Mouse (Mus musculus): Measurements from ENCODE around the gene Chpf.

GRCm38 (mm10) chr1:75462636-75463035 lies 16.5 kb downstream of the Chpf start:
- no peak for TF ChIP-seq CTCF (IDR thresholded peaks at IDR 0.05; ENCODE audit: borderline replicate concordance, insufficient read depth, low read depth, low read length)
- TF ChIP-seq POLR2A (IDR thresholded peaks at IDR 0.05; ENCODE audit: borderline replicate concordance, insufficient read depth, low read length) = no peak
